Mouse (Mus musculus) adrenal gland, postnatal 25 days (tissue): Measurements from ENCODE around the gene Naa80. TPM values are rescaled to one million over a fixed set of nuclear protein-coding genes. Genes with fewer than 3 reads are reported as not detected.
"Not testable (repeated sequence)": the region's sequence is repeated elsewhere in the genome, so short reads cannot be mapped to it uniquely, and the experiment has no call there.

Experiments
- DNase-seq: peaks from one replicate; pipeline ENCODE4 v3.0.0; 2021; ENCODE audit warnings: mixed read lengths
- total RNA-seq: library from RNA; stranded (reverse); gene quantifications from 2 replicates; pipeline ENCODE4 v1.2.3, GENCODE M21; 2021

Naa80 gene
- total RNA-seq, 1 experiment from 2014 or later: 21.4 TPM

GRCm38 (mm10) chr9:107551117-107551889, 27.4 kb upstream of the Naa80 start, which contains the start of gene Rassf1:
Gene Rassf1, plus strand, starts transcription at chr9:107551555.
- DNase-seq: peak; percentile 76

GRCm38 (mm10) chr9:107551890-107552355, 26.8 kb upstream of the Naa80 start:
- DNase-seq: no peak

GRCm38 (mm10) chr9:107552690-107553393, 25.8 kb upstream of the Naa80 start:
- DNase-seq: no peak

GRCm38 (mm10) chr9:107553541-107554318, 25.0 kb upstream of the Naa80 start:
- peak; percentile 46 for DNase-seq

GRCm38 (mm10) chr9:107554319-107554825, 24.3 kb upstream of the Naa80 start:
- peak; percentile 93 for DNase-seq

GRCm38 (mm10) chr9:107555031-107555457, 23.6 kb upstream of the Naa80 start:
- peak; percentile 53 for DNase-seq

GRCm38 (mm10) chr9:107555701-107556100, 23.0 kb upstream of the Naa80 start:
- DNase-seq: no peak

- no peak for DNase-seq
Observed at GRCm38 (mm10) chr9:107556346-107556745, 22.3 kb upstream of the Naa80 start.

GRCm38 (mm10) chr9:107563029-107563581, 15.6 kb upstream of the Naa80 start, which contains the start of gene Tusc2:
Gene Tusc2, plus strand, starts transcription at chr9:107563255.
- peak; percentile 94 for DNase-seq

GRCm38 (mm10) chr9:107565556-107565955, 13.1 kb upstream of the Naa80 start:
- DNase-seq: not testable (repeated sequence)

GRCm38 (mm10) chr9:107566041-107566709, 12.5 kb upstream of the Naa80 start:
- peak; percentile 86 for DNase-seq

- no peak for DNase-seq
Observed at GRCm38 (mm10) chr9:107566855-107567254, 11.8 kb upstream of the Naa80 start.

GRCm38 (mm10) chr9:107567702-107568319, 10.9 kb upstream of the Naa80 start, which contains the start of gene Hyal2:
Gene Hyal2, plus strand, starts transcription at chr9:107567945.
- DNase-seq: peak; percentile 55

- peak; percentile 88 for DNase-seq
Observed at GRCm38 (mm10) chr9:107568331-107569261, 10.1 kb upstream of the Naa80 start.

GRCm38 (mm10) chr9:107569270-107569669, 9.4 kb upstream of the Naa80 start:
- DNase-seq: no peak

GRCm38 (mm10) chr9:107570016-107570415, 8.7 kb upstream of the Naa80 start:
- no peak for DNase-seq

- DNase-seq: no peak
Observed at GRCm38 (mm10) chr9:107570845-107571244, 7.8 kb upstream of the Naa80 start.

GRCm38 (mm10) chr9:107571534-107572326, 7.0 kb upstream of the Naa80 start:
- DNase-seq: no peak

- no peak for DNase-seq
Observed at GRCm38 (mm10) chr9:107572327-107572662, 6.4 kb upstream of the Naa80 start.
